Mouse (Mus musculus): Measurements from ENCODE around the gene Ctsw. TPM values are rescaled to one million over a fixed set of nuclear protein-coding genes. Genes with fewer than 3 reads are reported as not detected.

The Ctsw gene
- polyA plus RNA-seq (2012; rRNA removed; ENCODE audit: low replicate concordance), result 27.5 and 30.7 TPM in 2 replicates

DNA sequence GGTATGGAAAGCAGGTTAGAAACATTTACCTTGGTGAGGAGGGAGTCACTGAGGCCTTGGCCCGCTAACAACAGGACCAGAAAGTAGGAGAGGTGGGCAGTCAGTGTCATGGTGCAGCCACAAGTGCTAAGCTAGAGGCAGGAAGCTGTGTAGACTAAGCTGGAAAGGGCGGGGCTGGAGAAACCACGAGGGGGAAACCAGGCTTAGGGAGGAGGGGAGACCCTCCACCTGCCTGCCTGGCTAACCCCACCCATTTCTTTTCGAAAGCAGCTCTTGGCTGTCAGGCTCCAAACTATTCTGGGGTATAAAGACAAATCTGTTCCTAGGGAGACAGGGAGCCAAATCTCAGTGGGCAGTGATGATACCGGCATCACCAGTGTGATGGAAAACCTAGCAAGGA is at the start of gene Ctsw:
Ctsw (minus strand) TSS at position 134 of the 400 bp plus-strand sequence.

DNA sequence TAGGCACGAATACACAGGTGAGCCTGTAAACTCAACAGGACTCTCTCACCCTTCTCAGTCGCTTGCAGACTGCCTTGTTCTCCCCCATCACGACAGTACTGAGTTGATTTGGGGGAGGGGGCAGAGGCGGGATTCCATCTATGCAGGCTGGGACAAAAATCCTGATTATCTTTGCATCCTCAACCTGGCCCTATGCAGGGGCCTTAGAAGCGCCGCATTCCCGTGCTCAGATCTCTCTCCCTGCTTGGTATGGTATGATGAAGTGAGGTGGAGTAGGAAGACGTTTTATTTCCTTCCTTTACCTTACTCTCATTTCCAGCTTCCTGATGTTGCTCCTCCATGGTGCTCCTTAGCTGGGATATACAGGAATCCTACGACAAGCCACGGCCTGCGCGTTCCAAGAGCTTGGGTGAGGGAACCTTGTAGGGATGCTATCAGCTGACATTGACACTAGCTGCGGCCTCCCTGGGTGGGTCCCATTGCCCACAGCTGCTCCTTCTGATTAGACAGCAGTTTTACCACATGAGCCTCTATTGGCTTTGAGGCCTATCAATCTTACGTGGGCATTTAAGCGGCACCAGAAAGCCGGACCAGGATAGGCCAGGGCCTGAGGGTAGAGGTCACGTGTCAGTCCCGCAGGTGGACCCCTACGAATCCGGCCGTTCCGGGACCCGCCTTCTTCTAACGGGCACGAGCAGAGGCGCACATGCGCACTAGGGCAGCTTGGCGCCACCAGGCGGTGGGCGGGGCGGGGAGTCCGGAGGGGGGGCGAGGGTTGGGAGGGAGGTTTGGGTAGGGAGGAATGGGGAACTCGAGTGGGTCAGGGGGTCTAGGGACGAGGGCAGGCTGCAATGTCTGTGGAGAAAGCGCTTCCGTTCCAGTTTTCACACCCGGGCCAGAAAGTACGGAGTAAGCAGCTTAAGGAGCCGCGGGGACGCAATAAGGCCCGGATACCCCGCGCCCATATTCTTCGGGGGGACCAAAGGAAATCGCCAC is 42.0 kb upstream of the Ctsw start, which contains the start of gene Snx32:
Snx32 (minus strand) TSS at position 508 of the 996 bp plus-strand sequence.

DNA sequence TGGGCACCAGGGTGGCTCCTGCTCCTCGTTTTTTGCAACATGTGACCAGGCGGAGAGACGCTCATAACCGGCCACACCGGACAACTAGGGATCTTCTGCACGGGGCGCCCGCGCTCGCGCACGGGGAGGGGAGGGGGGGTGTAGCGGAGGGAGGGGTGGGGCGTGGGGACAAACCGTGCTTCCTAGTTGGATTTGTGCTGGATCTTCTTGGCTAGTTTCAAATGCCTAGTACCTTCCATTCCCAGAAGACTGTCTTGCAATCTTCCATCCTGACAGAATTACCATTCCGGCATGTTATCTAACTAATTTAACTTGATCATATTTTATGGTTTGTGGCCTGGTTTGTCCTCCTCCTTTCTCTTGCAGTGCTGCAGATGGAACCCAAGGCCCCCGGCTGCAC is 35.4 kb upstream of the Ctsw start, which contains the start of gene 1700020D05Rik:
1700020D05Rik (minus strand) TSS at position 101 of the 400 bp plus-strand sequence.

DNA sequence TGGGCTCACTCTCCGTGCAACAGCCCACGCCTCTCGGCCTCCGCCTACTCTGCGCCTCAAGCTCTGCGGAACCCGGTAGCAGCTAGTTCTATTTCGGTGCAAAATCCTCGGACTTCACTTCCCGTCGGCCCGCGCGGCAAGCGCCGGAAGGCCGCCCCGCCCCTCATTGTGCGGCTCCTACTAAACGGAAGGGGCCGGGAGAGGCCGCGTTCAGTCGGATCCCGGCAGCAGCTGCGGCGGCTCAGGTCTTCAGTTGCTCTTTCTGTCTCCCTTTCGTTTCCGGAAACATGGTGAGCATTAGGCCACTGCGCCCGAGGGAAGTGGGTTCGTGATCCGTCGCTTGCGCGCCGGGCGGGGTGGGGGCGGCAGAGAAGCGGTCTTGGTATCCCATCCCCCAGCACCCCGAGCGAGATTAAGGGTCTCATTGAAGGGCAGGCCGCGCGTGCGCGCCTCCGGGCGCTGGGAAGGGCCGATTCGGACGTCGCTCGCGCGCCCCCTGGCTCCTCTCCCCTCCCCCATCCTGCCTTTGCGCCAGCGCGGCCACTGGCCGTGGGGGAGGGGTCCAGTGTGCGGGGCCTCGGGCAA is 22.1 kb upstream of the Ctsw start, which contains the start of gene Cfl1:
Cfl1 (plus strand) TSS at position 143 of the 585 bp plus-strand sequence.

DNA sequence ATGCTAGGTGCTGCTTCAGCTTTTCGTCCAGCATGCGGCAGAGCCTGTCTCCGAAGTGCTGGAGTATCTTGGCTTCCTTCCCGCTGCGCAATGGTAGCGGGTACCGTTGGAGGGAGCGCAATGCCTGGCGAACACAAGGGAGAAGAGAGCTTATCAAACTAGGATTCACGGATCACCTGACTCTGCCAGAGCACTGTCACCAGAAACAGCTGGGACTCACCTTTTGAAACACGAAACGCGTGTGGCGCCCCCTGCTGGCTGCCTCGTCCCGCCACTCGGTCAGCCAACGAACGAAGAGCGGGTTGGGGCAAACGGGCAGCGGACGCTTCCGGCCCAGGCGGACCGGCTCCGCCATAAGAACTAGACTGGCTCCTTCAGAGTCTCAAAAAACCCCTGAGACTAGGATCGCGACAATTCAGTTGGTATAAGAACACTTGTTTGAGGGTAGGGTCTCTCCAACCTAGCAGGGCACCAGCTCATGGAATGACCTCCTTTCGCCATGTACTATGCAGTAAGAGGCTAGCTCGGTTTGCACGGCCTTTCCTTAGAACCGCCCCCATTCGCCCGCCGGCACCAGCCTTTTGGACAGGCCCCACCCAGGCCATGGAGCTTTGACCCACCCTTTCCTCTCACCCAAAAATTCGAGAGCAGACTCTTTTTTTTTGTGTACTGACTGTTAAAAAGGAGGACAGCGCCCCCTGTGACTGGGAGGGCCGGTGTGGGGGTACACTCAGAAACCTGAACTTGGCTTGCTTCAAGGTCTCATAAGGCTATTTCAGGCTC is 19.7 kb upstream of the Ctsw start, which contains the start of gene Mus81:
Mus81 (minus strand) TSS at position 635 of the 783 bp plus-strand sequence.

DNA sequence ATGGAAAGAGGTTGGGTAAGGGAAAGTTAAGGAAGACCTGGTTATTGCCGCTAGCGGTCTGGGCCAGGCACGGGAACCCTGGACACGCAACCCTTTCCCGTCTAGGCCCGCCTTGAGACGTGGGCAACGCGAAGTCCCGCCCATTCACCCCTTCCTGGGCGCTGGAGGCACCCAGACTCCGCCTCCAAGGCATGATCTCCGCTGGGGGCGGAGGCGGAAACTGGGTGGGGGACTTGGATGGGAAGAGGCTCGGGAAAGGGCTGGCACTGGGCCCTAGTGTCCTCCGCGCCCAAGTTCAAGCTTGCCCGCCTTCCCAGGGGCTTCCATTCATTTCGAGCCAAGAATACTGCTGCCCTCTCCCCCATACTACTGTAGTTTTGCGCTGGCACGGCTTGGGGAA is 5.4 kb upstream of the Ctsw start, which contains the start of gene Efemp2:
Efemp2 (plus strand) TSS at position 235 of the 400 bp plus-strand sequence.

DNA sequence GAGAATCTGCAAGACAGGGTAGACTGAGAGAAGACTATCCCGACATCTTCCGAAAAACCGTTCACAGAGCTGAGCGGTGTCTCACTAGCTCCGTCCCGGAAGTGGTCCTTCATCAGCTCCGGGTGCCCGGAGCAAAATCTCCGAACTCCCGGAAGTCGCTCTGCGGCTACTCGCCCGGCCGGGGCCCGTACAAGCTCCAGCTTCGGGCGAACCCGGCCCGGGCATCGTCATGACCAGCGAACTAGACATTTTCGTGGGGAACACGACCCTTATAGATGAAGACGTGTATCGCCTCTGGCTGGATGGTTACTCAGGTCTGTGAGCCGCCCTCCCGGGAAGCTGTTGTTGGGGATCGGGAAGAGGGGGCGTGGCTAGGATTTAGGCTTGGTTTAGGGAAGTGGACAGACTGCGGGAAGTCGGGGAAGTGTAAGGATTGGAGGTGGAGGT is 7.8 kb downstream of the Ctsw start, which contains the start of gene Fibp:
Fibp (plus strand) TSS at position 151 of the 447 bp plus-strand sequence.

DNA sequence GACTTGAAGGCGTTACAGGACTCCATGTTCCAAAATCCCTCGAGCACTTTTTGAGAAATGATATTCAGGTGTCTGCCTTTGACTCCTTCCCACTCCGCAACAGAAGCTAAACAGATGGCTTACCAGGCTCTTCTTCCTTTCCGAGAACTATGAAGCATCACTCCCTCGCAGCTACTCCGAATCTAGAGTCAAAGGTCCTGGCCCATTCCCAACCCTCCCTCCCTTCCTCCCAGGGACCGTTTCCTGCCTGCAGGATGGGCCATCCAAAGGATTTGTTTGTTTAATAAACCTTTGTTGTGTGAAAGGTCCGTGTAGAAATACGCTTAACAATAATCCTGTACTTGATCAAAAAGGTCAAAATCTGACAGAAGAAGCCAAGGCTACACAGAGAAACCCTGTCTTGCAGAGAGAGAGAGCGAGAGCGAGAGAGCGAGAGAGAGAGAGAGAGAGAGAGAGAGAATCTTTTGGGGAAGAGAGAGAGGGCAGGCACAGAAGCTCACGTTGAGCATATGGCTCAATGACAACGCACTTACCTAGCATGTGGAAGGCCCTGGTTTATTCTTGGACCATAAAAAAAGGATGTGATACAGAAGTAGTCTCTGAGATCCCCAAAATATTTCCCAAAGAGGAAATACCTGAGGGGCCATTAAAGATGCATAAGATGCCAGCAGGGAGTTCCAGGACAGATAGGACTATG is 10.4 kb downstream of the Ctsw start, which contains the start of gene Ccdc85b:
Ccdc85b (minus strand) TSS at position 149 of the 697 bp plus-strand sequence.

DNA sequence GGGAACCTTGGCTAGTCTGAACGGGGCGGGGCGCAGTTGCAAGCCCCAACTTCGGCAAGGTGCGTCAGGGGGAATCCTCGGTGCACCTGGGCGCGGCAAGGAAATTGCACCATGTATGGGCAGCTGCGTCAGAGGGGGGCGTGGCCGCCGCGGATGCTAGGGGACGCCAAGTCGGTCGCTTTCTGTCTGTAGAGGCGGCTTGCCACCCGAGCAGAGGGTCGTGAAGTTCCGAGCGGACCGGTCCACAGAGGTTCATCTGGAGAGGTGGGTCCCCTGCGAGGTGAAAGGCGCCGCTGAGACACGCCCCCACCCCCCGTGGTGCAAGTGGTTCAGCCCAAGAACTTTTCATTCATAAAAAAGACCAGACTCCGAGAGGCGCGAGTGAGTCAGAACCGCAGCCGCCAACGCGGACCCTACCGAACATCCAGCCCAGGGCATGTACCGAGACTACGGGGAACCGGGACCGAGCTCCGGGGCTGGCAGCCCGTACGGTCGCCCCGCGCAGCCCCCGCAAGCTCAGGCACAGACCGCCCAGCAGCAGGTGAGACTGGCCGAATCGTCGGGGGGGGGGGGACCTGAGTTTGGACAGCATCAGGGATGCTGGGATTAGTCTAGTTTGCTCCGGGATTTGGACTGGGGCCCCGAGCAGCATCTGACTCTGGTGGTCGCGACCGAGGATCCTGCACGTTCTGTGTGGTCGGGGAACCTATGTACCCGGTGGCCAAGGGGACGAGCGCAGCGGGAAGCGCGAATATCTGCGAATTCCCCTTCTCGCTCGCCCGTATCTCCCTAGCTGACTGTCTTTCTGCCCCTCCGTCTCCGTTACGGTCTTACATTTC is 20.6 kb downstream of the Ctsw start, which contains the start of gene Fosl1:
Fosl1 (plus strand) TSS at position 33 of the 839 bp plus-strand sequence.

DNA sequence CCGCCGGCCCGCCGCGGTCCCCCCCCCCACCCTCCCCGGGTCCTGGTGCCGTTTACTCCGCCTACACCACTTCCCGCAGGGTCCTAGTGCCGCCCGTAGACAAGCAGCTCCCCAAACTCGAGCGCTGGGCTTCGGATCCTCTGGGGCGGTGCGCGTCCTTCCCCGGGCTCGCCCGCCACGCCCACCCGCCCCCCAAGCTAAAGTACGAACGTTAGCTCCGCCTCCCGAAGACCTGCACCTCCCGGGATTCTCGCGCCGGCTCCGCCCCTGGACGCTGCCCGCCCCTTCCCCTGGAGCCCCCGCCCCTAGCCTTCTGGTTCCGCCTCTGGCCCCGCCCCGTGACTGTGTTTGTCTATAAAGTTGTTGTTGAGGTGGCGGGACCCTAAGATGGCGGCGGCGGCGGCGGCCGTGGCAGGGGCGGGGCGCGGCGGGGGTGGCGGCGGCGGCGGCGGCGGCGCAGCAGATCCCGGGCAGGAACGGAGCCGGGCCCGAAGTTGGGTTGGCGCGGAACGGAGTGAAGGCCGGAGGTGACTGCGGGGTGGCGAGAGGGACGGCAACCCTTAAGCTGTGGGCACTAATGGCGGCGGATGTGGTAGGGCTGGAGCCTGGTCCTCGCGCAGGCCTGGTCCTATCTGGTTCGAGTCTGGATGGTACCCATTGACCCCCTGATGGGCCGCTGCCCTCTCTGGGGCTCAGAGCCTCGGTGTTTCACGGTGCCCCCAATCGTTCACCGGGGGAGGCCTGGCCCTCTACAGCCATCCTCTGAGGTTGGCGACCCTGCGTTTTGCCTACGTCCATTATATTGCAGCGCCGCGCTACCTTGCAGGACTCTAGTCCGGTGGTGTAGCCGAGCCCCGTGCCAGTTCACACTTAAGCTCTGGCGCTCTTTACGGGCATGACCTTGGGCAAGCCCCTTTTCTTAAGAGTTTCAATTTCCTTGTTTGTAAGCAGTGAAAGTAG is 43.2 kb downstream of the Ctsw start, which contains the start of the genes Drap1 and AI837181:
Drap1 (minus strand) TSS at position 198 of the 960 bp plus-strand sequence.
AI837181 (plus strand) TSS at position 363 of the 960 bp plus-strand sequence.

Other genes with a start within 250 kb of the Ctsw start
- 40.7 and 52.1 TPM in 2 replicates for gene Pacs1, start 195.4 kb downstream of the Ctsw start, polyA plus RNA-seq (2012; rRNA removed; ENCODE audit: low replicate concordance)
- gene Sf3b2, start 173.1 kb downstream of the Ctsw start, polyA plus RNA-seq (2012; rRNA removed; ENCODE audit: low replicate concordance), result 79.2 and 128 TPM in 2 replicates
- gene Gal3st3, start 170.2 kb downstream of the Ctsw start, polyA plus RNA-seq (2012; rRNA removed; ENCODE audit: low replicate concordance), result 0.04 and 0.36 TPM in 2 replicates
- gene Catsper1, start 132.8 kb downstream of the Ctsw start, polyA plus RNA-seq (2012; rRNA removed; ENCODE audit: low replicate concordance), result not detected in 2 replicates
- 4.1 and 142 TPM in 2 replicates for gene Cst6, start 118.9 kb downstream of the Ctsw start, polyA plus RNA-seq (2012; rRNA removed; ENCODE audit: low replicate concordance)
- gene Eif1ad, start 101.8 kb downstream of the Ctsw start, polyA plus RNA-seq (2012; rRNA removed; ENCODE audit: low replicate concordance), result 14.3 and 25.0 TPM in 2 replicates
- 85.0 and 196 TPM in 2 replicates for gene Banf1, start 101.3 kb downstream of the Ctsw start, polyA plus RNA-seq (2012; rRNA removed; ENCODE audit: low replicate concordance)
- gene Sart1, start 79.8 kb downstream of the Ctsw start, polyA plus RNA-seq (2012; rRNA removed; ENCODE audit: low replicate concordance), result 13.2 and 16.5 TPM in 2 replicates
- gene Tsga10ip, start 66.0 kb downstream of the Ctsw start, polyA plus RNA-seq (2012; rRNA removed; ENCODE audit: low replicate concordance), result not detected in 2 replicates
- 111 and 116 TPM in 2 replicates for gene Drap1, start 43.5 kb downstream of the Ctsw start, polyA plus RNA-seq (2012; rRNA removed; ENCODE audit: low replicate concordance)
- 112 and 118 TPM in 2 replicates for gene AI837181, start 43.4 kb downstream of the Ctsw start, polyA plus RNA-seq (2012; rRNA removed; ENCODE audit: low replicate concordance)
- 0.13 and 0.75 TPM in 2 replicates for gene Fosl1, start 21.0 kb downstream of the Ctsw start, polyA plus RNA-seq (2012; rRNA removed; ENCODE audit: low replicate concordance)
- 5.0 and 11.5 TPM in 2 replicates for gene Ccdc85b, start 10.6 kb downstream of the Ctsw start, polyA plus RNA-seq (2012; rRNA removed; ENCODE audit: low replicate concordance)
- 106 and 133 TPM in 2 replicates for gene Fibp, start 7.9 kb downstream of the Ctsw start, polyA plus RNA-seq (2012; rRNA removed; ENCODE audit: low replicate concordance)
- 96.9 and 98.4 TPM in 2 replicates for gene Efemp2, start 5.4 kb upstream of the Ctsw start, polyA plus RNA-seq (2012; rRNA removed; ENCODE audit: low replicate concordance)
- gene Mus81, start 19.9 kb upstream of the Ctsw start, polyA plus RNA-seq (2012; rRNA removed; ENCODE audit: low replicate concordance), result 47.4 and 58.4 TPM in 2 replicates
- 576 and 751 TPM in 2 replicates for gene Cfl1, start 21.9 kb upstream of the Ctsw start, polyA plus RNA-seq (2012; rRNA removed; ENCODE audit: low replicate concordance)
- 1.1 and 1.7 TPM in 2 replicates for gene 1700020D05Rik, start 35.3 kb upstream of the Ctsw start, polyA plus RNA-seq (2012; rRNA removed; ENCODE audit: low replicate concordance)
- 11.3 and 16.3 TPM in 2 replicates for gene Snx32, start 42.0 kb upstream of the Ctsw start, polyA plus RNA-seq (2012; rRNA removed; ENCODE audit: low replicate concordance)
- gene Ovol1, start 92.1 kb upstream of the Ctsw start, polyA plus RNA-seq (2012; rRNA removed; ENCODE audit: low replicate concordance), result 2.4 and 2.5 TPM in 2 replicates
- gene Ap5b1, start 99.5 kb upstream of the Ctsw start, polyA plus RNA-seq (2012; rRNA removed; ENCODE audit: low replicate concordance), result 11.5 and 27.2 TPM in 2 replicates
- 35.9 and 66.4 TPM in 2 replicates for gene Rnaseh2c, start 133.4 kb upstream of the Ctsw start, polyA plus RNA-seq (2012; rRNA removed; ENCODE audit: low replicate concordance)
- gene Kat5, start 141.7 kb upstream of the Ctsw start, polyA plus RNA-seq (2012; rRNA removed; ENCODE audit: low replicate concordance), result 50.4 and 55.5 TPM in 2 replicates
- 102 and 116 TPM in 2 replicates for gene Rela, start 169.0 kb upstream of the Ctsw start, polyA plus RNA-seq (2012; rRNA removed; ENCODE audit: low replicate concordance)
- gene Sipa1, start 195.2 kb upstream of the Ctsw start, polyA plus RNA-seq (2012; rRNA removed; ENCODE audit: low replicate concordance), result 130 and 371 TPM in 2 replicates
- gene Map3k11, start 220.2 kb upstream of the Ctsw start, polyA plus RNA-seq (2012; rRNA removed; ENCODE audit: low replicate concordance), result 73.1 and 141 TPM in 2 replicates
- gene Pcnx3, start 220.4 kb upstream of the Ctsw start, polyA plus RNA-seq (2012; rRNA removed; ENCODE audit: low replicate concordance), result 137 and 266 TPM in 2 replicates
- gene Kcnk7, start 235.9 kb upstream of the Ctsw start, polyA plus RNA-seq (2012; rRNA removed; ENCODE audit: low replicate concordance), result 0.83 and 0.94 TPM in 2 replicates